Comparison of ENCODE assay signal across 8 mouse cellular contexts in genomic region chr7:125766976-125767831, GRCm38 (mm10). TPM values are rescaled to one million over a fixed set of nuclear protein-coding genes. Genes with fewer than 3 reads are reported as not detected.
DNase-seq lines count a peak whose midpoint lies in the region; ATAC-seq and TF ChIP-seq lines count a peak whose summit lies in the region.

No protein-coding gene starts in this region.

- no peak for TF ChIP-seq POLR2A in small intestine, adult 2 months (IDR thresholded peaks at IDR 0.05; ENCODE audit: low read depth, low read length)

- H3K79me2 ChIP-seq in macrophage (ENCODE audit: inconsistent target), result no peaks in the 10 kb centered on the region

- H3K4me1 ChIP-seq in intestine, embryonic 14.5 days (replicated peaks; ENCODE audit: control insufficient read depth, insufficient read depth, low read length), result no peaks in the 10 kb centered on the region
- no peaks in the 10 kb centered on the region for H3K4me1 ChIP-seq in intestine, embryonic 16.5 days (ENCODE audit: control insufficient read depth, insufficient read depth, low read length)
- peaks cover 16% of the 10 kb centered on the region for H3K4me1 ChIP-seq in forebrain, embryonic 13.5 days
- no peaks in the 10 kb centered on the region for H3K4me1 ChIP-seq in small intestine, adult 2 months (ENCODE audit: control insufficient read depth, insufficient read depth, insufficient read length, low read length)

- H3K9me3 ChIP-seq in intestine, embryonic 14.5 days (ENCODE audit: control insufficient read depth, low read length), result no peaks in the 10 kb centered on the region
- no peaks in the 10 kb centered on the region for H3K9me3 ChIP-seq in intestine, embryonic 16.5 days (ENCODE audit: control insufficient read depth, low read length)
- no peaks in the 10 kb centered on the region for H3K9me3 ChIP-seq in forebrain, embryonic 13.5 days (replicated peaks)

- no peak overlapping the region for H3K9ac ChIP-seq in intestine, embryonic 14.5 days (ENCODE audit: low read length)
- H3K9ac ChIP-seq in intestine, embryonic 16.5 days (ENCODE audit: low read depth, low read length), result no peak overlapping the region
- no peak overlapping the region for H3K9ac ChIP-seq in forebrain, embryonic 13.5 days

- WGBS in intestine, embryonic 14.5 days, result 59% methylated on average over 9 of the region's 9 CpGs
- 62% methylated on average over 9 of the region's 9 CpGs for WGBS in intestine, embryonic 16.5 days
- WGBS in forebrain, embryonic 13.5 days, result 68% methylated on average over 9 of the region's 9 CpGs
- 78% methylated on average over 9 of the region's 9 CpGs for WGBS in macrophage (ENCODE audit: missing documents)
- WGBS in small intestine, adult 2 months, result 74% methylated on average over 9 of the region's 9 CpGs

- no peak overlapping the region for H3K4me3 ChIP-seq in intestine, embryonic 14.5 days (ENCODE audit: low read depth, low read length)
- no peak overlapping the region for H3K4me3 ChIP-seq in intestine, embryonic 16.5 days (ENCODE audit: low read length)
- no peak overlapping the region for H3K4me3 ChIP-seq in forebrain, embryonic 13.5 days
- no peak overlapping the region for H3K4me3 ChIP-seq in macrophage (ENCODE audit: inconsistent target)
- H3K4me3 ChIP-seq in small intestine, adult 2 months (ENCODE audit: low read depth, low read length), result no peak overlapping the region

- DNase-seq in intestine, embryonic 14.5 days (ENCODE audit: low spot score), result peak; percentile 66
- DNase-seq in c-Kit-positive CD71-positive TER-119-negative erythroid progenitor cells, embryonic 14.5 days (ENCODE audit: low read depth), result peak; percentile 22
- DNase-seq in heart, postnatal 36 days, result peak; percentile 35 to 38
- peak; percentile 54 to 67 for DNase-seq in layer of hippocampus, postnatal 14 days (ENCODE audit: low spot score in 2 of 2)

- no peaks in the 10 kb centered on the region for H3K27me3 ChIP-seq in intestine, embryonic 14.5 days (replicated peaks; ENCODE audit: control insufficient read depth, insufficient read depth, low read length)
- H3K27me3 ChIP-seq in intestine, embryonic 16.5 days (replicated peaks; ENCODE audit: control insufficient read depth, insufficient read depth, low read length), result no peaks in the 10 kb centered on the region
- 0 out of 2 replicates have a peak, but pooled peaks cover 9% of the 10 kb centered on the region for H3K27me3 ChIP-seq in forebrain, embryonic 13.5 days
- no peaks in the 10 kb centered on the region for H3K27me3 ChIP-seq in small intestine, adult 2 months (ENCODE audit: control insufficient read depth, insufficient read depth, low read length)

- no peak overlapping the region for H3K4me2 ChIP-seq in intestine, embryonic 14.5 days (ENCODE audit: low read length)
- no peak overlapping the region for H3K4me2 ChIP-seq in intestine, embryonic 16.5 days (ENCODE audit: low read depth, low read length)
- no peak overlapping the region for H3K4me2 ChIP-seq in forebrain, embryonic 13.5 days

- H3K36me3 ChIP-seq in intestine, embryonic 14.5 days (ENCODE audit: control insufficient read depth, insufficient read depth, low read length), result peaks cover 11% of the 10 kb centered on the region; the same call in 1 of the 2 replicates
- H3K36me3 ChIP-seq in intestine, embryonic 16.5 days (ENCODE audit: control insufficient read depth, insufficient read depth, low read length), result no peaks in the 10 kb centered on the region
- H3K36me3 ChIP-seq in forebrain, embryonic 13.5 days (ENCODE audit: poor library complexity, severe bottlenecking), result peaks cover 13% of the 10 kb centered on the region
- peaks cover 12% of the 10 kb centered on the region; the same call in 1 of the 2 replicates for H3K36me3 ChIP-seq in macrophage (ENCODE audit: inconsistent target)
- H3K36me3 ChIP-seq in small intestine, adult 2 months (ENCODE audit: control insufficient read depth, insufficient read depth, low read length), result peaks cover 18% of the 10 kb centered on the region

- intact Hi-C loops in heart, postnatal 36 days (cut with DNase I), result loop anchor here (2.0 kb wide), 1 partner anchor 316 kb away; the partner anchor contains the start of gene Gsg1l

- ATAC-seq in intestine, embryonic 14.5 days (replicated peaks; ENCODE audit: low FRiP score, low TSS enrichment, low read depth), result no peak
- ATAC-seq in intestine, embryonic 16.5 days, result no peak
- peak; percentile 58; the same call in 1 of the 2 replicates for ATAC-seq in forebrain, embryonic 13.5 days

- no peak overlapping the region for H3K27ac ChIP-seq in intestine, embryonic 14.5 days (ENCODE audit: low read depth)
- H3K27ac ChIP-seq in intestine, embryonic 16.5 days (ENCODE audit: low read length), result no peak overlapping the region
- no peak overlapping the region for H3K27ac ChIP-seq in forebrain, embryonic 13.5 days
- H3K27ac ChIP-seq in macrophage, result peak overlapping the region; percentile 75
- H3K27ac ChIP-seq in small intestine, adult 2 months (ENCODE audit: insufficient read depth, low read depth, low read length), result no peak overlapping the region

- TF ChIP-seq CTCF in small intestine, adult 2 months (IDR thresholded peaks at IDR 0.05; ENCODE audit: extremely low read depth, insufficient read length, insufficient replicate concordance, low read depth, low read length), result peak; percentile 60; the same call in 1 of the 2 replicates

RNA-seq across cellular contexts. Expression of gene D430042O09Rik, which starts 59.5 kb away (rescaled TPM):
- polyA plus RNA-seq in intestine, embryonic 14.5 days (2014; fragmentation: Nextera tagmentation; extraction: Ambion mirVana), result 7.7 and 9.4 TPM in 2 replicates
- 6.0 and 7.0 TPM in 2 replicates for polyA plus RNA-seq in intestine, embryonic 16.5 days (2015; fragmentation: Nextera tagmentation; extraction: Ambion mirVana)
- 8.1 TPM in 2 replicates for polyA plus RNA-seq in forebrain, embryonic 13.5 days (2015; fragmentation: Nextera tagmentation; extraction: Ambion mirVana)
- total RNA-seq in heart, postnatal 36 days (2021), result 10 to 100 TPM in 1 of 2 experiments, 1 to 10 TPM in 1; 9.1 to 13.1 TPM
- total RNA-seq in layer of hippocampus, postnatal 14 days (2021), result 10 to 100 TPM; 26.5 to 27.6 TPM
- 100 to 1,000 TPM in 5 of 26 experiments, 10 to 100 TPM in 21; 28.0 to 126 (median 71.0) TPM for total RNA-seq in macrophage (2018; cell fraction: chromatin; rRNA removed)
- total RNA-seq in macrophage (2018; cell fraction: cytosol; rRNA removed), result 10 to 100 TPM in 12 of 26 experiments, 1 to 10 TPM in 14; 5.9 to 15.2 (median 10.0) TPM
- total RNA-seq in macrophage (2018; cell fraction: nucleus; rRNA removed), result 10 to 100 TPM; 19.5 to 62.2 (median 35.6) TPM
- 7.1 to 11.3 TPM (median 11.0 TPM) in 3 replicates for polyA plus RNA-seq in macrophage (2018)
- 9.8 and 17.5 TPM in 2 replicates for polyA plus RNA-seq in small intestine, adult 2 months (2012; rRNA removed)

RNA-seq across cellular contexts. Expression of gene Gtf3c1, which starts 59.6 kb away (rescaled TPM):
- polyA plus RNA-seq in intestine, embryonic 14.5 days (2014; fragmentation: Nextera tagmentation; extraction: Ambion mirVana), result 27.1 and 28.6 TPM in 2 replicates
- polyA plus RNA-seq in intestine, embryonic 16.5 days (2015; fragmentation: Nextera tagmentation; extraction: Ambion mirVana), result 15.8 and 18.8 TPM in 2 replicates
- 32.6 and 42.2 TPM in 2 replicates for polyA plus RNA-seq in forebrain, embryonic 13.5 days (2015; fragmentation: Nextera tagmentation; extraction: Ambion mirVana)
- 10 to 100 TPM; 61.1 to 63.3 TPM for total RNA-seq in heart, postnatal 36 days (2021)
- total RNA-seq in layer of hippocampus, postnatal 14 days (2021), result 10 to 100 TPM; 88.8 to 94.2 TPM
- total RNA-seq in macrophage (2018; cell fraction: chromatin; rRNA removed), result 100 to 1,000 TPM in 12 of 26 experiments, 10 to 100 TPM in 14; 17.1 to 205 (median 80.2) TPM
- total RNA-seq in macrophage (2018; cell fraction: cytosol; rRNA removed), result 10 to 100 TPM; 15.2 to 40.4 (median 28.9) TPM
- total RNA-seq in macrophage (2018; cell fraction: nucleus; rRNA removed), result 100 to 1,000 TPM in 2 of 26 experiments, 10 to 100 TPM in 24; 21.2 to 113 (median 47.6) TPM
- 23.1 to 42.4 TPM (median 24.8 TPM) in 3 replicates for polyA plus RNA-seq in macrophage (2018)
- polyA plus RNA-seq in small intestine, adult 2 months (2012; rRNA removed), result 17.5 and 40.9 TPM in 2 replicates
